Mouse (Mus musculus): ENCODE measurements around the gene Marco.

DNA sequence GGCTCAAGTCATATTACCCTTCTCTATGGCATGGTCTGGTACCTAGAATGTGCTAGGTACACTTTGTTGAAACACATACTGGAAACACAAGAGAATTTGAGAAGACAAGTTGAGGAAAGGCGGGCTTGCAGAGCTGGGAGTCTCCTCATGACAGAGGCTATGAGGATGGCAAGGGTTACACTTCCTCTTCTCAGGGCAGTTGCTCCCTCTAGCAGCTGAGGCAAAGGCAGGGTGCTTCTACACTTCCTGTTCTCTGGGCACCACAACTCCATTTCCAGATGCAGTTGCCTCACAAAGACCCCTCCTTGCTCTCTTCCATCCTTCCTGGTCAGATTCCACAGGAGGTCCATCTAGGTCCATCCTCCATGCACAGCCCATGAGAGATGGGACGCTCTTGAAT, 37.5 kb downstream of the Marco start:
- no peak for TF ChIP-seq FLI1 (IDR thresholded peaks at IDR 0.05; ENCODE audit: low read length)
- no peak for TF ChIP-seq GATA1 (IDR thresholded peaks at IDR 0.05; ENCODE audit: borderline replicate concordance, low read length)
